ENCODE assay signal across 9 mouse cellular contexts in the genomic region with DNA sequence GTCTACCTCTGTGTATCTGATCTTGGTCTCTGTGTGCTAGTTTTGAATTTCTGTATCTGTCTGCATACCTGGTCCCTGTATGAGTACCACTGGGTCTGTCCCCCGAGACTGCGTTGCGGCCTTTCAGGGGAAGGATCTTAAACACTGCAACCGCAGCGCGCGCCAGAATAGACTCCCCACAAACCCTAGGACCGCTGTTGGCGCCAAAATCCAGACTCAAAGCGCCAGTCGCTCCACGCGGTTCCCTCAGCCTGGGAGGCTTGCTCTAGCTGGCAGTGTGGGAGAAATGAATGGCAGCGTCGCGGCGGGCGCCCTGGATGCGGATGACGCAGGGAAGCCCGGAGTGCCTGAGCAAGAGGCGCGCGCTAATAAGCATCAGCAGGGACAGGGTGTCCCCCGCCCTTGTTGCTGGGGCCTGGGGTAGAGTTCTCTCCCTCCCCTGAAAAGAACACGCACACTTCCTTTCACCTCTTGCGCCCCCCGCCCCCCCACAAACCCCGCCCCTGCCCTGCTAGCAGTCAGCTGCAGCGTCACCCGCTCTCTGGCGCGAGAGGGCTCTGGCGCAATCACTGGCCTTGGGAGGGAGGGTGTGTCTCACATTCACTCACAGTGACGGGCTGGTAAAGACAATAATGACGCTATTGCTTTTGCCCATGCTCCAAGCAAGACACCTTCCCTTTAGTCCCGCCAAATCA. TPM values are rescaled to one million over a fixed set of nuclear protein-coding genes. Genes with fewer than 3 reads are reported as not detected.
DNase-seq lines count a peak whose midpoint lies in the region; ATAC-seq and TF ChIP-seq lines count a peak whose summit lies in the region.
"Had no signal": no experiment of that assay in that cellular context is flagged by ENCODE, and none has a peak within 500 bp of the region (broad histone marks: within the 10 kb centered on the region; RNA-seq: fewer than 3 reads in every experiment).

No protein-coding gene starts in this region.

- no peak for TF ChIP-seq CTCF in CH12.LX (conservative IDR thresholded peaks at IDR 0.05 in 1 of 2, IDR thresholded peaks at IDR 0.05 in 1 of 2; ENCODE audit: low read depth in 2 of 2, low read length in 2 of 2)
- no peak for TF ChIP-seq CTCF in liver, postnatal 0 days (IDR thresholded peaks at IDR 0.05; ENCODE audit: low read depth)

- TF ChIP-seq EP300 in CH12.LX (IDR thresholded peaks at IDR 0.05; ENCODE audit: low read length), result peak; percentile 1
- no peak for TF ChIP-seq EP300 in liver, postnatal 0 days (IDR thresholded peaks at IDR 0.05; ENCODE audit: low read depth)

- DNase-seq in CH12.LX (ENCODE audit: extremely low read depth), result peak; percentile 95
- DNase-seq in adrenal gland, adult 8-10 months, result peak; percentile 89
- DNase-seq in embryonic facial prominence, embryonic 11.5 days (ENCODE audit: low spot score), result peak; percentile 72
- DNase-seq in liver, postnatal 0 days, result peak; percentile 78
- peak; percentile 49 for DNase-seq in thymus, postnatal 4 days

- TF ChIP-seq POLR2A in CH12.LX (IDR thresholded peaks at IDR 0.05; ENCODE audit: low read depth, low read length), result peak; percentile 70

- peak overlapping the region; percentile 85 for H3K27ac ChIP-seq in CH12.LX (ENCODE audit: insufficient read depth, low read depth)
- H3K27ac ChIP-seq in embryonic facial prominence, embryonic 11.5 days (replicated peaks; ENCODE audit: low read depth, low read length), result peak overlapping the region; percentile 44; the same call in 1 of the 2 replicates
- no peak overlapping the region for H3K27ac ChIP-seq in heart, embryonic 13.5 days (replicated peaks)
- H3K27ac ChIP-seq in kidney, embryonic 16.5 days (ENCODE audit: low read length), result no peak overlapping the region; the same call in 1 of the 2 replicates
- H3K27ac ChIP-seq in liver, postnatal 0 days (ENCODE audit: low read depth), result no peak overlapping the region
- H3K27ac ChIP-seq in neural tube, embryonic 12.5 days, result peak overlapping the region; percentile 82; the same call in 1 of the 2 replicates

- no peaks in the 10 kb centered on the region for H3K27me3 ChIP-seq in CH12.LX (replicated peaks)
- H3K27me3 ChIP-seq in embryonic facial prominence, embryonic 11.5 days (ENCODE audit: control insufficient read depth, insufficient read depth, low read length), result peaks cover 13% of the 10 kb centered on the region
- peaks cover 75% of the 10 kb centered on the region for H3K27me3 ChIP-seq in heart, embryonic 13.5 days (replicated peaks)
- peaks cover 23% of the 10 kb centered on the region for H3K27me3 ChIP-seq in kidney, embryonic 16.5 days (ENCODE audit: insufficient read depth, low read length)
- H3K27me3 ChIP-seq in liver, postnatal 0 days (ENCODE audit: insufficient read depth, low read length), result peaks cover 43% of the 10 kb centered on the region
- H3K27me3 ChIP-seq in neural tube, embryonic 12.5 days (replicated peaks), result no peaks in the 10 kb centered on the region; the same call in 1 of the 2 replicates

- dilution Hi-C loops in CH12.LX (cut with MboI; ENCODE audit: extremely low pct_ligation_motif_present, extremely low pct_unique_long_range_greater_than_20kb, low sequenced_read_pairs), result no loop called here

- peak overlapping the region; percentile 62 to 85 (median 80) for H3K4me3 ChIP-seq in CH12.LX (replicated peaks in 1 of 3; ENCODE audit: low read depth in 2 of 3, low read length in 2 of 3, poor library complexity in 1 of 3)
- H3K4me3 ChIP-seq in embryonic facial prominence, embryonic 11.5 days (ENCODE audit: low read depth, low read length), result peak overlapping the region; percentile 72
- H3K4me3 ChIP-seq in heart, embryonic 13.5 days, result peak overlapping the region; percentile 75
- peak overlapping the region; percentile 76 for H3K4me3 ChIP-seq in kidney, embryonic 16.5 days (ENCODE audit: low read length)
- H3K4me3 ChIP-seq in liver, postnatal 0 days (ENCODE audit: low read depth, low read length), result peak overlapping the region; percentile 71
- peak overlapping the region; percentile 78 for H3K4me3 ChIP-seq in neural tube, embryonic 12.5 days

- TF ChIP-seq RAD21 in CH12.LX (IDR thresholded peaks at IDR 0.05; ENCODE audit: low read depth, low read length), result no peak; the same call in 1 of the 2 replicates

- peak overlapping the region; percentile 72 for H3K9ac ChIP-seq in CH12.LX (ENCODE audit: insufficient read depth, low read depth)
- H3K9ac ChIP-seq in embryonic facial prominence, embryonic 11.5 days (replicated peaks; ENCODE audit: low read length), result peak overlapping the region; percentile 78
- peak overlapping the region; percentile 80 for H3K9ac ChIP-seq in heart, embryonic 13.5 days
- H3K9ac ChIP-seq in kidney, embryonic 16.5 days (replicated peaks; ENCODE audit: low read length), result peak overlapping the region; percentile 74
- 0 out of 2 replicates have a peak overlapping the region, but pooled peaks have one; percentile 21 for H3K9ac ChIP-seq in liver, postnatal 0 days (replicated peaks)
- peak overlapping the region; percentile 81 for H3K9ac ChIP-seq in neural tube, embryonic 12.5 days

- peak overlapping the region; percentile 72 for H3K4me2 ChIP-seq in CH12.LX (ENCODE audit: insufficient read depth, low read depth, poor library complexity, severe bottlenecking)
- H3K4me2 ChIP-seq in embryonic facial prominence, embryonic 11.5 days (ENCODE audit: low read depth, low read length), result peak overlapping the region; percentile 99
- H3K4me2 ChIP-seq in heart, embryonic 13.5 days, result peak overlapping the region; percentile 99
- peak overlapping the region; percentile 100 for H3K4me2 ChIP-seq in kidney, embryonic 16.5 days (replicated peaks; ENCODE audit: low read depth, low read length)
- peak overlapping the region; percentile 99 for H3K4me2 ChIP-seq in liver, postnatal 0 days (ENCODE audit: low read depth, low read length)
- peak overlapping the region; percentile 96 for H3K4me2 ChIP-seq in neural tube, embryonic 12.5 days (replicated peaks)

- peaks cover 4 to 27% of the 10 kb centered on the region in 2 experiments; a peak in 3 of 4 replicates for H3K4me1 ChIP-seq in CH12.LX (ENCODE audit: control insufficient read depth in 1 of 2, insufficient read depth in 2 of 2)
- no peaks in the 10 kb centered on the region for H3K4me1 ChIP-seq in embryonic facial prominence, embryonic 11.5 days (ENCODE audit: control insufficient read depth, insufficient read depth, low read length)
- H3K4me1 ChIP-seq in heart, embryonic 13.5 days, result peaks cover 30% of the 10 kb centered on the region
- peaks cover 26% of the 10 kb centered on the region for H3K4me1 ChIP-seq in kidney, embryonic 16.5 days (ENCODE audit: insufficient read depth, low read length)
- peaks cover 35% of the 10 kb centered on the region for H3K4me1 ChIP-seq in liver, postnatal 0 days (ENCODE audit: insufficient read depth)
- peaks cover 31% of the 10 kb centered on the region for H3K4me1 ChIP-seq in neural tube, embryonic 12.5 days

- H3K9me3 ChIP-seq in CH12.LX (replicated peaks; ENCODE audit: low read length), result peaks cover 17% of the 10 kb centered on the region
- no peaks in the 10 kb centered on the region for H3K9me3 ChIP-seq in embryonic facial prominence, embryonic 11.5 days (replicated peaks; ENCODE audit: control insufficient read depth, low read length)
- H3K9me3 ChIP-seq in heart, embryonic 13.5 days, result no peaks in the 10 kb centered on the region
- no peaks in the 10 kb centered on the region for H3K9me3 ChIP-seq in kidney, embryonic 16.5 days (ENCODE audit: low read length)
- H3K9me3 ChIP-seq in liver, postnatal 0 days (ENCODE audit: low read length), result no peaks in the 10 kb centered on the region
- no peaks in the 10 kb centered on the region for H3K9me3 ChIP-seq in neural tube, embryonic 12.5 days

- WGBS in embryonic facial prominence, embryonic 11.5 days, result under 1% methylated on average over 37 of the region's 37 CpGs
- under 1% methylated on average over 37 of the region's 37 CpGs for WGBS in heart, embryonic 13.5 days
- under 1% methylated on average over 36 of the region's 37 CpGs for WGBS in kidney, embryonic 16.5 days
- under 1% methylated on average over 37 of the region's 37 CpGs for WGBS in liver, postnatal 0 days (ENCODE audit: insufficient replicate concordance)
- under 1% methylated on average over 35 of the region's 37 CpGs for WGBS in neural tube, embryonic 12.5 days

- in situ Hi-C loops in CH12.LX (cut with MboI; ENCODE audit: low pct_ligation_motif_present, low pct_unique_long_range_greater_than_20kb, low sequenced_read_pairs), result no loop called here

- peak; percentile 45 for ATAC-seq in embryonic facial prominence, embryonic 11.5 days (replicated peaks; ENCODE audit: insufficient number of reproducible peaks, low FRiP score, low TSS enrichment, low read depth)
- no peak for ATAC-seq in heart, embryonic 13.5 days (ENCODE audit: extremely low read depth, insufficient number of reproducible peaks, low FRiP score, low TSS enrichment)
- ATAC-seq in kidney, embryonic 16.5 days (ENCODE audit: low FRiP score, low TSS enrichment), result peak; percentile 50
- ATAC-seq in liver, postnatal 0 days, result peak; percentile 72
- peak; percentile 59 for ATAC-seq in neural tube, embryonic 12.5 days (ENCODE audit: low FRiP score, low read depth)

- H3K36me3 ChIP-seq in CH12.LX (replicated peaks in 1 of 2; ENCODE audit: control insufficient read depth in 1 of 2, insufficient read depth in 1 of 2, low read length in 1 of 2), result peaks cover 2 to 36% of the 10 kb centered on the region in 2 experiments
- no peaks in the 10 kb centered on the region for H3K36me3 ChIP-seq in embryonic facial prominence, embryonic 11.5 days (replicated peaks; ENCODE audit: control insufficient read depth, insufficient read depth, low read depth, low read length)
- H3K36me3 ChIP-seq in heart, embryonic 13.5 days, result 0 out of 2 replicates have a peak, but pooled peaks cover 8% of the 10 kb centered on the region
- 0 out of 2 replicates have a peak, but pooled peaks cover 5% of the 10 kb centered on the region for H3K36me3 ChIP-seq in kidney, embryonic 16.5 days (ENCODE audit: insufficient read depth, low read length)
- H3K36me3 ChIP-seq in liver, postnatal 0 days (replicated peaks; ENCODE audit: insufficient read depth, low read length), result no peaks in the 10 kb centered on the region
- no peaks in the 10 kb centered on the region for H3K36me3 ChIP-seq in neural tube, embryonic 12.5 days

- no peaks in the 10 kb centered on the region for H3K79me2 ChIP-seq in CH12.LX (replicated peaks; ENCODE audit: control insufficient read depth, extremely low read depth, insufficient read depth, poor library complexity, severe bottlenecking)

RNA-seq across cellular contexts. Expression of a gene that starts 1.1 kb away (rescaled TPM):
- total RNA-seq in CH12.LX (2012; rRNA removed) (2.0 and 2.3 TPM in 2 replicates), CH12.LX (2014; rRNA removed) (1.4 and 1.5 TPM in 2 replicates)
- polyA plus RNA-seq in CH12.LX (2012; ENCODE audit: insufficient read length, low read depth), result 7.0 and 7.2 TPM in 2 replicates
- 10 to 100 TPM; 28.9 to 62.9 (median 41.8) TPM for total RNA-seq in adrenal gland, adult 8-10 months (2022)
- polyA plus RNA-seq in embryonic facial prominence, embryonic 11.5 days (2014; fragmentation: Nextera tagmentation; extraction: Ambion mirVana), result 1.8 and 2.2 TPM in 2 replicates
- polyA plus RNA-seq in heart, embryonic 13.5 days (2015; fragmentation: Nextera tagmentation; extraction: Ambion mirVana), result 0.37 and 0.48 TPM in 2 replicates
- 0.45 and 0.84 TPM in 2 replicates for polyA plus RNA-seq in kidney, embryonic 16.5 days (2015; fragmentation: Nextera tagmentation; extraction: Ambion mirVana)
- 0.11 and 0.13 TPM in 2 replicates for polyA plus RNA-seq in liver, postnatal 0 days (2015; fragmentation: Nextera tagmentation; extraction: Ambion mirVana)
- 11.9 and 12.3 TPM in 2 replicates for polyA plus RNA-seq in neural tube, embryonic 12.5 days (2016; fragmentation: Nextera tagmentation; extraction: Ambion mirVana)

RNA-seq across cellular contexts. Expression of a gene that starts 7.5 kb away (rescaled TPM):
- total RNA-seq in CH12.LX (2012; rRNA removed) (0.08 and 0.34 TPM in 2 replicates), CH12.LX (2014; rRNA removed) (0.08 and 0.17 TPM in 2 replicates)
- polyA plus RNA-seq in CH12.LX (2012; ENCODE audit: insufficient read length, low read depth), result 0.26 and 0.49 TPM in 2 replicates
- 10 to 100 TPM; 11.0 to 45.0 (median 23.8) TPM for total RNA-seq in adrenal gland, adult 8-10 months (2022)
- 2.4 and 2.5 TPM in 2 replicates for polyA plus RNA-seq in embryonic facial prominence, embryonic 11.5 days (2014; fragmentation: Nextera tagmentation; extraction: Ambion mirVana)
- 0.92 and 1.2 TPM in 2 replicates for polyA plus RNA-seq in heart, embryonic 13.5 days (2015; fragmentation: Nextera tagmentation; extraction: Ambion mirVana)
- 3.5 and 3.6 TPM in 2 replicates for polyA plus RNA-seq in kidney, embryonic 16.5 days (2015; fragmentation: Nextera tagmentation; extraction: Ambion mirVana)
- 0.14 TPM in 1 of 2 replicates, not detected in the other for polyA plus RNA-seq in liver, postnatal 0 days (2015; fragmentation: Nextera tagmentation; extraction: Ambion mirVana)
- 6.9 and 8.0 TPM in 2 replicates for polyA plus RNA-seq in neural tube, embryonic 12.5 days (2016; fragmentation: Nextera tagmentation; extraction: Ambion mirVana)

RNA-seq across cellular contexts. Expression of a gene that starts 10.6 kb away (rescaled TPM):
- total RNA-seq in CH12.LX (2012; rRNA removed) (22.7 and 25.6 TPM in 2 replicates), CH12.LX (2014; rRNA removed) (16.0 and 17.2 TPM in 2 replicates)
- 70.4 and 81.1 TPM in 2 replicates for polyA plus RNA-seq in CH12.LX (2012; ENCODE audit: insufficient read length, low read depth)
- 10 to 100 TPM; 22.3 to 30.0 (median 25.4) TPM for total RNA-seq in adrenal gland, adult 8-10 months (2022)
- polyA plus RNA-seq in embryonic facial prominence, embryonic 11.5 days (2014; fragmentation: Nextera tagmentation; extraction: Ambion mirVana), result 47.3 and 49.4 TPM in 2 replicates
- 33.3 and 35.3 TPM in 2 replicates for polyA plus RNA-seq in heart, embryonic 13.5 days (2015; fragmentation: Nextera tagmentation; extraction: Ambion mirVana)
- 44.7 and 49.5 TPM in 2 replicates for polyA plus RNA-seq in kidney, embryonic 16.5 days (2015; fragmentation: Nextera tagmentation; extraction: Ambion mirVana)
- 18.6 and 19.0 TPM in 2 replicates for polyA plus RNA-seq in liver, postnatal 0 days (2015; fragmentation: Nextera tagmentation; extraction: Ambion mirVana)
- 43.3 and 44.5 TPM in 2 replicates for polyA plus RNA-seq in neural tube, embryonic 12.5 days (2016; fragmentation: Nextera tagmentation; extraction: Ambion mirVana)

RNA-seq across cellular contexts. Expression of a gene that starts 10.7 kb away (rescaled TPM):
- total RNA-seq in CH12.LX (2012; rRNA removed) (0.08 TPM in 1 of 2 replicates, not detected in the other), CH12.LX (2014; rRNA removed) (not detected in 2 replicates)
- polyA plus RNA-seq in CH12.LX (2012; ENCODE audit: insufficient read length, low read depth), result not detected in 2 replicates
- not detected for total RNA-seq in adrenal gland, adult 8-10 months (2022)
- polyA plus RNA-seq in embryonic facial prominence, embryonic 11.5 days (2014; fragmentation: Nextera tagmentation; extraction: Ambion mirVana), result not detected in 2 replicates
- not detected in 2 replicates for polyA plus RNA-seq in heart, embryonic 13.5 days (2015; fragmentation: Nextera tagmentation; extraction: Ambion mirVana)
- not detected in 2 replicates for polyA plus RNA-seq in kidney, embryonic 16.5 days (2015; fragmentation: Nextera tagmentation; extraction: Ambion mirVana)
- polyA plus RNA-seq in liver, postnatal 0 days (2015; fragmentation: Nextera tagmentation; extraction: Ambion mirVana), result not detected in 2 replicates
- not detected in 2 replicates for polyA plus RNA-seq in neural tube, embryonic 12.5 days (2016; fragmentation: Nextera tagmentation; extraction: Ambion mirVana)
- total RNA-seq: layer of hippocampus, adult 8-10 months had no signal

RNA-seq across cellular contexts. Expression of a gene that starts 10.7 kb away (rescaled TPM):
- total RNA-seq in CH12.LX (2012; rRNA removed) (50.7 and 54.6 TPM in 2 replicates), CH12.LX (2014; rRNA removed) (82.8 and 86.9 TPM in 2 replicates)
- polyA plus RNA-seq in CH12.LX (2012; ENCODE audit: insufficient read length, low read depth), result 49.5 and 53.3 TPM in 2 replicates
- 1 to 10 TPM; 7.3 to 9.5 (median 8.8) TPM for total RNA-seq in adrenal gland, adult 8-10 months (2022)
- polyA plus RNA-seq in embryonic facial prominence, embryonic 11.5 days (2014; fragmentation: Nextera tagmentation; extraction: Ambion mirVana), result 32.5 and 35.8 TPM in 2 replicates
- polyA plus RNA-seq in heart, embryonic 13.5 days (2015; fragmentation: Nextera tagmentation; extraction: Ambion mirVana), result 20.6 and 21.1 TPM in 2 replicates
- 33.3 and 37.4 TPM in 2 replicates for polyA plus RNA-seq in kidney, embryonic 16.5 days (2015; fragmentation: Nextera tagmentation; extraction: Ambion mirVana)
- 20.4 and 23.3 TPM in 2 replicates for polyA plus RNA-seq in liver, postnatal 0 days (2015; fragmentation: Nextera tagmentation; extraction: Ambion mirVana)
- polyA plus RNA-seq in neural tube, embryonic 12.5 days (2016; fragmentation: Nextera tagmentation; extraction: Ambion mirVana), result 18.7 and 21.2 TPM in 2 replicates

Comparison
In these comparisons a context has a peak if more than half of its experiments do, and no peak if none do; other contexts are left out.
1. H3K27ac ChIP-seq: peak in CH12.LX (single experiment), embryonic facial prominence, embryonic 11.5 days (single experiment) and neural tube, embryonic 12.5 days (single experiment); none in heart, embryonic 13.5 days (single experiment), kidney, embryonic 16.5 days (single experiment) and liver, postnatal 0 days (single experiment).
2. H3K9ac ChIP-seq: peak in every context shown above with its lines; median percentile 81 in neural tube, embryonic 12.5 days; 80 in heart, embryonic 13.5 days; 78 in embryonic facial prominence, embryonic 11.5 days; 74 in kidney, embryonic 16.5 days; 72 in CH12.LX; 21 in liver, postnatal 0 days.
3. Peak in every context shown above with its lines, with median percentiles within 50 percentile points of each other: DNase-seq, H3K4me2 ChIP-seq and H3K4me3 ChIP-seq.